Mouse (Mus musculus) liver, embryonic 11.5 days (tissue): ENCODE data around the gene Olfr1427. TPM values are rescaled to one million over a fixed set of nuclear protein-coding genes. Genes with fewer than 3 reads are reported as not detected.

Source experiments
- ATAC-seq: fragments of 200-750 bp; cut with Nextera tagmentation; replicated peaks from 2 replicates; pipeline ENCODE4 v1.8.0; 2017; ENCODE audit warnings: moderate number of reproducible peaks, mild to moderate bottlenecking, moderate TSS enrichment, moderate library complexity; ENCODE audit not compliant: low FRiP score
- DNase-seq: peaks from one replicate; pipeline ENCODE4 v3.0.0-alpha.2; 2017; ENCODE audit warnings: low spot score
- H3K27ac ChIP-seq: fragments of 300-500 bp; sonication (generic); 2 replicates; pipeline ENCODE4 v1.5.1; 2014; ENCODE audit warnings: mild to moderate bottlenecking, low read depth, low read length, control low read depth
- H3K27me3 ChIP-seq: fragments of 300-500 bp; sonication (generic); replicated peaks from 2 replicates; pipeline ENCODE4 v1.6.1; 2014; ENCODE audit warnings: low read length, mixed read lengths; ENCODE audit not compliant: control insufficient read depth, insufficient read depth
- H3K36me3 ChIP-seq: fragments of 300-500 bp; sonication (generic); 2 replicates; pipeline ENCODE4 v1.6.1; 2014; ENCODE audit warnings: mild to moderate bottlenecking, low read length, moderate library complexity, mixed read lengths; ENCODE audit not compliant: control insufficient read depth, insufficient read depth
- H3K4me1 ChIP-seq: fragments of 300-500 bp; sonication (generic); replicated peaks from 2 replicates; pipeline ENCODE4 v1.6.1; 2014; ENCODE audit warnings: low read length, mixed read lengths; ENCODE audit not compliant: control insufficient read depth, insufficient read depth
- H3K4me2 ChIP-seq: fragments of 300-500 bp; sonication (generic); 2 replicates; pipeline ENCODE4 v1.6.1; 2014; ENCODE audit warnings: mild to moderate bottlenecking, control low read depth, moderate library complexity
- H3K4me3 ChIP-seq: fragments of 300-500 bp; sonication (generic); 2 replicates; pipeline ENCODE4 v1.5.1; 2014; ENCODE audit warnings: low read depth, low read length, control low read depth
- H3K9ac ChIP-seq: fragments of 300-500 bp; sonication (generic); 2 replicates; pipeline ENCODE4 v1.6.1; 2014; ENCODE audit warnings: low read depth, low read length, control low read depth
- H3K9me3 ChIP-seq: fragments of 300-500 bp; sonication (generic); 2 replicates; pipeline ENCODE4 v1.6.1; 2016; ENCODE audit warnings: low read length, inconsistent platforms, mixed read lengths; ENCODE audit not compliant: control insufficient read depth
- WGBS: fragments of 180-500 bp; shearing (Covaris S2); extraction: QIAGEN DNeasy Blood & Tissue Kit; methylation state at CpG from one replicate; pipeline ENCODE4 v1.1.7; 2014; 5-methylcytosine and 5-hydroxymethylcytosine counted together
- polyA plus RNA-seq: library from polyadenylated mRNA; unstranded; fragments of >200 nt; fragmentation: Nextera tagmentation; extraction: Ambion mirVana; gene quantifications from 2 replicates; pipeline ENCODE4 v1.2.1, GENCODE M21; 2014

Olfr1427 gene
- polyA plus RNA-seq, result not detected in 2 replicates

DNA sequence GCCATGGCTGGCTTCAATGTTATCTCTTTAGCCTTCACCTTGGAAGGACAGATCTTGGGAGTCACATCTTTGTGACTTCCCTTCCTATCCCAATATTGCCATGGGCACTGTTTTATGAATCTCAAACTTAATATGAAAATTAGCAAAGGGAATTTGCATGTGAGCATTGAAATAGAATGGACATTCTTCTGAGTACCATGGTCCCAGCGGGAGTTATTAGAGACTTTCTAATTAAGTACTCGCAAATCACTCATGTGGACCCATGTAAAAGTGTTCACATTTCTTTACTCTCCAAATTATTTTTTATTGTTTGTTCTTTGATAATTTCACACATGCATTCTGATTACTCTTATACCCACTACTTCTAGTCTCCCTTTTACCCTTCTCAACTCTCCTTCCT, at the start of gene Olfr1427:
TSS of gene Olfr1427 (minus strand) at position 101 of the 400 bp plus-strand sequence.
- Histone ChIP-seq H3K27ac (no peak within 1 kb of the TSS), H3K4me3 (no peak within 1 kb of the TSS), H3K27me3 (no peaks in the 10 kb centered on the region), H3K36me3 (no peaks in the 10 kb centered on the region), H3K9me3 (no peaks in the 10 kb centered on the region), H3K4me2 (no peak within 1 kb of the TSS), H3K4me1 (no peaks in the 10 kb centered on the region), H3K9ac (no peak within 1 kb of the TSS)
- DNase-seq (no peak), ATAC-seq (no peak)
- 89% methylated on average over 2 of the region's 2 CpGs for WGBS

DNA sequence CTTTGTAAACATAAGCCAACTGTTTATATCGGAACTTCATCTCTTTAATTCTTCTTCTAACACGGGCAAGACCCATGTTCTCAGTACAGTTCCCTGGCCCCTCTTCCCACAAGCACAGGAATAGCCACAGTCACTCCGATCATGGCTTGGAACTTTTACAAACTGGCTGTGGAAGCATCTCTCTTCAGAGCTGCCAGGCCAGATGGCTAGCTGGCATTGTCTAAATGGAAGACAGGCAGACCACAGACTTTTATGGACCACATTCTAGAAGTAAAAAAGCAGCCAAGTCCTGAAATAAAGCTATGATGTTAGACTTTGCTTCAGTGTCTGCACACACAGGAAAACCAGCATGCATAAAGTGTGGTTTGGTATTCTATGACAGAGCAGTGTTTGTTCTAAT, 42.3 kb upstream of the Olfr1427 start:
- Histone ChIP-seq H3K4me2 (no peak overlapping the region), H3K9ac (no peak overlapping the region), H3K9me3 (no peaks in the 10 kb centered on the region), H3K27me3 (no peaks in the 10 kb centered on the region), H3K4me1 (no peaks in the 10 kb centered on the region), H3K27ac (no peak overlapping the region), H3K36me3 (no peaks in the 10 kb centered on the region), H3K4me3 (no peak overlapping the region)
- DNase-seq, result no peak
- no peak for ATAC-seq
- 74% methylated on average over 3 of the region's 3 CpGs for WGBS

DNA sequence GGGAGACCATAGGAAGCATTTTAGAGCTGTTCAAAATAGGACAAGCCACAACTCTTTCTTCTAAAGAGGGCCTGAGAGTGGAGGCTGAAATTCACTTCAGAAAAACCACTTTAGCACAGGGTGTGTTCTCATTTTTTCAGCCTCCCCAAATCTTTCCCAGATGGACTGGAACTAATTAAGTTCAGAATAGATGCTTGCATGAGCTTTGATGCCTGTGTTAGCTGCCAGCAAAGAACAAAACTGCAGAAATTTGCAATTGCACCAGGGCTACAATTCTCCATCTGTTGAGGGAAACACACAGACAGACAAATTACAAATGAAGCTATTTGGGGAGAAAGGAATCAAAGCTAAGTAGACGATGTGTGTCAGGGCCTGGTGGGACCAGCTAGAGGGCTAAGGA, 40.2 kb upstream of the Olfr1427 start:
- ATAC-seq (no peak), DNase-seq (no peak)
- Histone ChIP-seq H3K36me3 (no peaks in the 10 kb centered on the region), H3K4me3 (no peak overlapping the region), H3K9ac (no peak overlapping the region), H3K4me2 (no peak overlapping the region), H3K27ac (no peak overlapping the region), H3K9me3 (no peaks in the 10 kb centered on the region), H3K4me1 (no peaks in the 10 kb centered on the region), H3K27me3 (no peaks in the 10 kb centered on the region)
- WGBS, result 78% methylated on average over 1 of the region's 1 CpGs

DNA sequence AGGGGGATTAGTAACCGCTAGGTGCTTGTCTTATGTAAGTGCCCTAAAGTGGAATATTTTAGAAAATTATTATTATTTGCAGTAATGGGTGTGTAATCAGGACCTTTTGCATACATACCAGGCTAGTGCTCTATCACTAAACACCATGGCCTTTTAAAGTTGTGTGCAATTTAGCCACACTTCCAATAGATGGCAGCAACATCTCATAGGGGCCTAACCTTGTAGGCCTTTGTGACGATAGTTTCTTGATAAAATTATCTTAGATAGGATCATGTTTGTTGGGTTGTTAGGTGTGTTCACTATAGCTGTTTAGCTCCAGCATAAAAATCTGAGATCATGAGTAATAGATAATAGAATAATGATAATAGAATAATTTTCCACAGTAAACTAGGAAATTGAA, 31.2 kb upstream of the Olfr1427 start:
- no peak for DNase-seq
- H3K9ac ChIP-seq, result no peak overlapping the region
- WGBS, result 34% methylated on average over 2 of the region's 2 CpGs

DNA sequence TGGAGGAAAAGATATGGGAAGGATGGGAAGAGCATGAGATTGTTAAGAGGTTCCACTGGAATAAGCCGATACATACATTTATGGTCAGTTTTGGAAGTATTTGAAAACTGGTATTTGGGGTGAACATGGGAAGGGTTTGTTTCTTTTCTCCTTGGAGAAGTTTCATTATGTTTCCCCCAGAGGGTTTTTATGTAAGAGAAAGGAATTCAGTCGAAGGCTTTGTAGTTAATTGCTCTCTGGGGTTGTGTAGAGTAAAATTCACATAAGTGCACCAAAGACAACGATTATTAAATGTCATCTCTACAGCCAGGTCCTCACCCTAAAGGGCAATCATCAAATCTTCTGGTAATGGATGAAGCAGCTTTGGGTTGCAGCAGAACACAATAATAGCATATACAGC, 20.0 kb upstream of the Olfr1427 start, which contains the start of gene Olfr76:
TSS of gene Olfr76 (minus strand) at position 101 of the 400 bp plus-strand sequence.
- Histone ChIP-seq H3K27me3 (no peaks in the 10 kb centered on the region), H3K9ac (no peak within 1 kb of the TSS), H3K4me1 (no peaks in the 10 kb centered on the region), H3K4me3 (no peak within 1 kb of the TSS), H3K27ac (no peak within 1 kb of the TSS), H3K4me2 (no peak within 1 kb of the TSS), H3K9me3 (no peaks in the 10 kb centered on the region), H3K36me3 (no peaks in the 10 kb centered on the region)
- WGBS, result 65% methylated on average over 3 of the region's 3 CpGs
- no peak for DNase-seq
- no peak for ATAC-seq

More for the DNA sequence above, 31.2 kb upstream of the Olfr1427 start:
- Histone ChIP-seq H3K36me3 (no peaks in the 10 kb centered on the region), H3K27ac (no peak overlapping the region), H3K9me3 (no peaks in the 10 kb centered on the region), H3K4me2 (no peak overlapping the region), H3K4me1 (no peaks in the 10 kb centered on the region), H3K27me3 (no peaks in the 10 kb centered on the region), H3K4me3 (no peak overlapping the region)
- ATAC-seq, result no peak

DNA sequence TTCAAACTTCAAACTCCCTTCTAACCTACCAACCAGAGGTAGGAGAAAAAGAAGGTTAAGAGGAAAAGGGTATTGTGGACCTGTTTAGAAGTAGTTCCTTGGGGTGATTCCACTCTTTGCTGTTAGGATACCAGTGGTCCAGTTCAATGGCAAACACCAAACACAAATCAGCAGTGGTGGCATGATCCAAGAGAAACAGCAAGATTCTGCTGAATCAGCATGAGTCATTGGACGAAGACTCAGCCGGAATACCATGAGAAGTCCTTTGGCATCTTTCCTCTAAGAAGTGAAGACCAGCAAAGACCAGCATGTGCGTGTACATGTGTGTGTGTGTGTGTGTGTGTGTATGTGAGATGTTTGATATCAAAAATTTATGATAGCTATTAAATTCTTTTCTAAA, 13.3 kb upstream of the Olfr1427 start:
- no peak overlapping the region for H3K4me3 ChIP-seq

DNA sequence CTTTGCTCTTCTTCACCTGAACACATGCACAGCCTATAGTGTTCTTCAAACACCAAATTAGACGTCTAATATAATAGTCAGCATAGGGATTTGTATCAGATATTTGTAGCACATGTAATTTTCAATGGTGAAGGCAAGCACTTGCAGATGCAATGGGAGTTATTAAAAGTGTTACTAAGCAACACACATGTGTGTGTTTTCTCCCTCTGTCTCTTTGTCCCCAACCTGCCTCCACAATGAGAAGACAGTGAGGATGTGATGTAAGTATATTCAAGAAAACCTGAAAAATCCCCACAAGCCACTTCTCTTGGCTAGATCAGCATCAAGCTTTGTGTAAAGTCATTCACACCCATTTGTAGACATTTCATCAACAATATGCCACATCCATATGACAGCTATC, 12.7 kb upstream of the Olfr1427 start, which contains the start of gene Olfr1428:
TSS of gene Olfr1428 (minus strand) at position 101 of the 400 bp plus-strand sequence.
- Histone ChIP-seq H3K4me1 (no peaks in the 10 kb centered on the region), H3K9me3 (no peaks in the 10 kb centered on the region), H3K4me2 (no peak within 1 kb of the TSS), H3K9ac (no peak within 1 kb of the TSS), H3K36me3 (no peaks in the 10 kb centered on the region), H3K27me3 (no peaks in the 10 kb centered on the region), H3K27ac (no peak within 1 kb of the TSS), H3K4me3 (no peak within 1 kb of the TSS)
- WGBS, result 67% methylated on average over 1 of the region's 1 CpGs
- ATAC-seq, result no peak
- DNase-seq, result no peak

More for the DNA sequence above, 13.3 kb upstream of the Olfr1427 start:
- H3K27ac ChIP-seq, result no peak overlapping the region
- H3K9me3 ChIP-seq, result no peaks in the 10 kb centered on the region
- WGBS, result 82% methylated on average over 3 of the region's 3 CpGs
- DNase-seq (no peak), ATAC-seq (no peak)
- H3K36me3 ChIP-seq, result no peaks in the 10 kb centered on the region
- no peak overlapping the region for H3K9ac ChIP-seq
- H3K4me1 ChIP-seq, result no peaks in the 10 kb centered on the region
- H3K4me2 ChIP-seq, result no peak overlapping the region
- no peaks in the 10 kb centered on the region for H3K27me3 ChIP-seq

DNA sequence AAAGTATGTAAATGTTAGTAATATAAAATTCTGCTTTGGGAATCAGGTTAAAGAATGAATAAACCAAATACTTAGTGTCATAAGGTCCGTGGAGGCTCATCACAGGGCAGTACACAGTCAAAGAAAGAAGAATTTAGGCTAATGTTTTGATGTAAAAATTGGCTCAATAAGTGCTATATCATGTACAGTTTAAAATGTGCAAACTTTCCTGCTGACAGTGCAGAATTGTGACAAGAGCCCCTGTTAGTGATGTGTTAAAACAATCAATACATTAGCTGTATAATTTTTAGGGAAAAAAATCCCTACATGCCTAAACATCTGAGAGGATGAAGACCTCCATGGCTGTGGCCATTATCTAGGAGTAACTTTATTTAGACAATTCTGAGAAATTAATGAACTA, 10.7 kb upstream of the Olfr1427 start:
- no peak overlapping the region for H3K4me2 ChIP-seq
- no peaks in the 10 kb centered on the region for H3K27me3 ChIP-seq
- WGBS, result 55% methylated on average over 1 of the region's 1 CpGs
- H3K27ac ChIP-seq, result no peak overlapping the region
- H3K9ac ChIP-seq, result no peak overlapping the region
- H3K4me3 ChIP-seq, result no peak overlapping the region
- no peaks in the 10 kb centered on the region for H3K4me1 ChIP-seq
- H3K9me3 ChIP-seq, result no peaks in the 10 kb centered on the region
- no peaks in the 10 kb centered on the region for H3K36me3 ChIP-seq
- no peak for DNase-seq
- no peak for ATAC-seq

DNA sequence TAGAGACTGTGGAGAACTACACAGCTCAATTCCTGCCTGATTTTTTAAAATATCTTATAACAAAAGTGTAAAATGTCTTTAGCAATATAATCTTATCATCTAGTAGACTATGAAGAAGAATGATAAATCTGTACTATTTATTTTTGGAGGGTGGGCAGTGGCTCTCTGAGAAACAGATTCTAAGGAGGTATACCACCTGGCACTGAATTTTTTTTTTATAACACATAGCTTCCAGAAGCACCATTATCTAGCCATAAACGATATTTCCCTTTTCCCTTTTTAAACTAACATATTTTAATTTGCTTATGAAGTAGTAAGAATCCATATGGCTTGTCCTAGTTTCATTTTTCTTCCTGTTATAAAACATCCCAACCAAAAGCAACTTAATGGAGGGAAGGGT, 1.4 kb upstream of the Olfr1427 start:
- ATAC-seq (no peak), DNase-seq (no peak)
- Histone ChIP-seq H3K27ac (no peak overlapping the region), H3K4me1 (no peaks in the 10 kb centered on the region), H3K9me3 (no peaks in the 10 kb centered on the region), H3K4me2 (no peak overlapping the region), H3K9ac (no peak overlapping the region), H3K27me3 (no peaks in the 10 kb centered on the region), H3K4me3 (no peak overlapping the region), H3K36me3 (no peaks in the 10 kb centered on the region)
- WGBS, result 54% methylated on average over 1 of the region's 1 CpGs
